Mouse (Mus musculus) midbrain, postnatal 0 days (tissue): ENCODE measurements around the gene Gsta1. TPM values are rescaled to one million over a fixed set of nuclear protein-coding genes. Genes with fewer than 3 reads are reported as not detected.
"Not testable (repeated sequence)": the region's sequence is repeated elsewhere in the genome, so short reads cannot be mapped to it uniquely, and the experiment has no call there.

ENCODE experiments used
- ATAC-seq: fragments of 200-750 bp; cut with Nextera tagmentation; 2 replicates; pipeline ENCODE4 v1.8.0; 2017; ENCODE audit warnings: moderate number of reproducible peaks, mild to moderate bottlenecking, moderate TSS enrichment, moderate library complexity; ENCODE audit not compliant: low FRiP score
- DNase-seq: peaks from one replicate; pipeline ENCODE4 v3.0.0-alpha.2; 2015; ENCODE audit warnings: low spot score
- H3K27ac ChIP-seq: fragments of 300-500 bp; sonication (generic); 2 replicates; pipeline ENCODE4 v1.5.1; 2014; ENCODE audit warnings: low read depth, mild to moderate bottlenecking, low read length, mixed read lengths
- H3K27me3 ChIP-seq: fragments of 300-500 bp; sonication (generic); 2 replicates; pipeline ENCODE4 v1.6.1; 2014; ENCODE audit warnings: low read length, control low read depth, mixed read lengths; ENCODE audit not compliant: insufficient read depth
- H3K36me3 ChIP-seq: fragments of 300-500 bp; sonication (generic); 2 replicates; pipeline ENCODE4 v1.6.1; 2014; ENCODE audit warnings: low read length, control low read depth, mixed read lengths; ENCODE audit not compliant: insufficient read depth
- H3K4me1 ChIP-seq: fragments of 300-500 bp; sonication (generic); 2 replicates; pipeline ENCODE4 v1.6.1; 2014; ENCODE audit warnings: mild to moderate bottlenecking, control low read depth, antibody characterized with exemption, low read length, mixed read lengths; ENCODE audit not compliant: insufficient read depth
- H3K4me2 ChIP-seq: fragments of 300-500 bp; sonication (generic); 2 replicates; pipeline ENCODE4 v1.6.1; 2014; ENCODE audit warnings: low read depth, mild to moderate bottlenecking, low read length, mixed read lengths; ENCODE audit not compliant: poor library complexity, severe bottlenecking
- H3K4me3 ChIP-seq: fragments of 300-500 bp; sonication (generic); 2 replicates; pipeline ENCODE4 v1.5.1; 2014; ENCODE audit warnings: low read depth, mild to moderate bottlenecking, low read length, moderate library complexity
- H3K9ac ChIP-seq: fragments of 300-500 bp; sonication (generic); replicated peaks from 2 replicates; pipeline ENCODE4 v1.6.1; 2014; ENCODE audit warnings: mild to moderate bottlenecking, low read length, moderate library complexity, mixed read lengths; ENCODE audit not compliant: poor library complexity, severe bottlenecking
- H3K9me3 ChIP-seq: fragments of 300-500 bp; sonication (generic); 2 replicates; pipeline ENCODE4 v1.6.1; 2016; ENCODE audit warnings: low read length, control low read depth
- CTCF ChIP-seq: IDR thresholded peaks from 2 replicates; pipeline ENCODE4 v1.5.1; 2016; ENCODE audit warnings: antibody characterized with exemption, mild to moderate bottlenecking
- WGBS: fragments of 180-500 bp; shearing (Covaris S2); extraction: QIAGEN DNeasy Blood & Tissue Kit; methylation state at CpG from one replicate; pipeline ENCODE4 v1.1.7; 2014; 5-methylcytosine and 5-hydroxymethylcytosine counted together
- polyA plus RNA-seq: library from polyadenylated mRNA; unstranded; fragments of >200 nt; fragmentation: Nextera tagmentation; extraction: Ambion mirVana; gene quantifications from 2 replicates; pipeline ENCODE4 v1.2.1, GENCODE M21; 2015
- total RNA-seq: library from RNA; depleted of rRNA; stranded (reverse); fragments of >200 nt; gene quantifications from 2 replicates; pipeline ENCODE4 v1.2.3, GENCODE M21; 2014

Gsta1 gene
- total and polyA plus RNA-seq, 2 experiments from 2014 or later, result not detected

- ATAC-seq, result no peak
- TF ChIP-seq CTCF, result no peak
Measured at GRCm38 (mm10) chr9:78224418-78224817, 6.0 kb upstream of the Gsta1 start.

GRCm38 (mm10) chr9:78225304-78225703 lies 5.2 kb upstream of the Gsta1 start:
- Histone ChIP-seq H3K4me3 (no peak overlapping the region), H3K9me3 (no peaks in the 10 kb centered on the region), H3K4me2 (no peak overlapping the region), H3K27me3 (no peaks in the 10 kb centered on the region), H3K9ac (no peak overlapping the region), H3K4me1 (no peaks in the 10 kb centered on the region), H3K36me3 (no peaks in the 10 kb centered on the region), H3K27ac (no peak overlapping the region)
- WGBS, result 86% methylated on average over 11 of the region's 11 CpGs
- no peak for ATAC-seq
- no peak for TF ChIP-seq CTCF
- DNase-seq, result no peak

More at GRCm38 (mm10) chr9:78224418-78224817, 6.0 kb upstream of the Gsta1 start:
- H3K27me3 ChIP-seq, result no peaks in the 10 kb centered on the region
- no peaks in the 10 kb centered on the region for H3K9me3 ChIP-seq
- H3K4me2 ChIP-seq, result no peak overlapping the region
- no peak for DNase-seq
- 90% methylated on average over 2 of the region's 2 CpGs for WGBS
- H3K9ac ChIP-seq, result no peak overlapping the region
- no peaks in the 10 kb centered on the region for H3K4me1 ChIP-seq
- H3K4me3 ChIP-seq, result no peak overlapping the region
- no peak overlapping the region for H3K27ac ChIP-seq
- no peaks in the 10 kb centered on the region for H3K36me3 ChIP-seq

DNA sequence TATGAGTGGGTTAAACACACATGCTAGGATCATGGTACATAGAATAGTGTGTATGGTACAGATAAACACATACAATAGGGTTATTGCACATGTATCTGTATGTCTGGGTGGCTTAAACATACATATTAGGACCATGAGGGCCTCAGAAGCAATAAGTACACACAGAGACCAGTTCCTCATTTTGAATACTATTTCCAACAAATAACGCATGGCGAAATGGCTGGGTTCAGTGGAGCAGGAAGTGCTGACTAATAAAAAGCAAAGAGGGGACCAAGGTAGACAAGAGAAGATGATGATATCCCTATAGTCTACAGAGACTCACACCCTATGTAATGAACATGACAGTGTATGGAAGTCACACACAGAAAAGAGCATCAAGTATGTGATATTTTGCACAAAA lies 2.3 kb upstream of the Gsta1 start:
- Histone ChIP-seq H3K4me2 (no peak overlapping the region), H3K9ac (no peak overlapping the region), H3K27ac (no peak overlapping the region), H3K4me1 (no peaks in the 10 kb centered on the region), H3K9me3 (no peaks in the 10 kb centered on the region), H3K27me3 (no peaks in the 10 kb centered on the region), H3K36me3 (no peaks in the 10 kb centered on the region), H3K4me3 (no peak overlapping the region)
- ATAC-seq, result no peak
- TF ChIP-seq CTCF, result no peak
- no peak for DNase-seq
- 95% methylated on average over 2 of the region's 2 CpGs for WGBS

GRCm38 (mm10) chr9:78229658-78230057 lies 798 bp upstream of the Gsta1 start:
- H3K4me3 ChIP-seq, H3K36me3 ChIP-seq, H3K27ac ChIP-seq, H3K9me3 ChIP-seq, H3K4me1 ChIP-seq, H3K4me2 ChIP-seq, H3K9ac ChIP-seq, ATAC-seq, H3K27me3 ChIP-seq, DNase-seq: not testable (repeated sequence)
- 69% methylated on average over 3 of the region's 3 CpGs for WGBS

- not testable (repeated sequence) for H3K27me3 ChIP-seq, ATAC-seq, H3K27ac ChIP-seq, H3K4me1 ChIP-seq, H3K4me2 ChIP-seq, H3K9ac ChIP-seq, H3K4me3 ChIP-seq, DNase-seq, H3K36me3 ChIP-seq, H3K9me3 ChIP-seq
- WGBS, result no CpG with 5 or more reads among the region's 10 CpGs
Measured at GRCm38 (mm10) chr9:78233121-78233695, 2.8 kb downstream of the Gsta1 start.

GRCm38 (mm10) chr9:78255683-78256470 lies 25.4 kb downstream of the Gsta1 start:
- ATAC-seq, DNase-seq, H3K9ac ChIP-seq, H3K27ac ChIP-seq, H3K4me2 ChIP-seq, H3K36me3 ChIP-seq, H3K4me3 ChIP-seq, H3K4me1 ChIP-seq, H3K9me3 ChIP-seq, H3K27me3 ChIP-seq: not testable (repeated sequence)
- WGBS, result 76% methylated on average over 3 of the region's 4 CpGs

GRCm38 (mm10) chr9:78256914-78257313 lies 26.5 kb downstream of the Gsta1 start, which contains the start of gene Gm3776:
TSS of gene Gm3776 (plus strand) at chr9:78257129.
- ATAC-seq, H3K27me3 ChIP-seq, H3K4me1 ChIP-seq, H3K4me2 ChIP-seq, H3K9ac ChIP-seq, H3K36me3 ChIP-seq, H3K4me3 ChIP-seq, H3K9me3 ChIP-seq, DNase-seq, H3K27ac ChIP-seq: not testable (repeated sequence)
- 96% methylated on average over 1 of the region's 3 CpGs for WGBS
